Mouse (Mus musculus) effector memory CD4-positive, alpha-beta T cell, adult 7 months (primary cell): Measurements from ENCODE around the gene Oosp2. TPM values are rescaled to one million over a fixed set of nuclear protein-coding genes. Genes with fewer than 3 reads are reported as not detected.

Experiments
- polyA plus RNA-seq: library from polyadenylated mRNA; unstranded; fragments of 100-300 nt; shearing (Covaris generic); gene quantifications from one replicate; pipeline ENCODE4 v1.2.1, GENCODE M21; 2017

Gene Oosp2
- not detected for polyA plus RNA-seq

GRCm38 (mm10) chr19:11660459-11660858 lies at the start of gene Oosp2:
Gene Oosp2, minus strand, starts transcription at chr19:11660559.

GRCm38 (mm10) chr19:11696755-11697154 lies 36.4 kb upstream of the Oosp2 start, which contains the start of gene Oosp3:
Gene Oosp3, plus strand, starts transcription at chr19:11697055.

GRCm38 (mm10) chr19:11690839-11691238 lies 30.5 kb upstream of the Oosp2 start, which contains the start of gene Oosp1:
Gene Oosp1, minus strand, starts transcription at chr19:11691150.

GRCm38 (mm10) chr19:11640732-11641131 lies 19.6 kb downstream of the Oosp2 start, which contains the start of gene Ms4a3:
Gene Ms4a3, minus strand, starts transcription at chr19:11640851.

GRCm38 (mm10) chr19:11623551-11623950 lies 36.8 kb downstream of the Oosp2 start, which contains the start of gene Ms4a2:
Gene Ms4a2, minus strand, starts transcription at chr19:11623719.

GRCm38 (mm10) chr19:11604603-11605002 lies 55.8 kb downstream of the Oosp2 start, which contains the start of gene Ms4a6d:
Gene Ms4a6d, minus strand, starts transcription at chr19:11604849.

Other genes starting within 250 kb of the Oosp2 start
- gene Ms4a4b, start 217.0 kb downstream of the Oosp2 start, polyA plus RNA-seq, result 2,892 TPM
- gene Ms4a6c, start 191.2 kb downstream of the Oosp2 start, polyA plus RNA-seq, result 7.2 TPM
- gene Gm8369, start 174.6 kb downstream of the Oosp2 start, polyA plus RNA-seq, result 506 TPM
- gene Ms4a6b, start 144.0 kb downstream of the Oosp2 start, polyA plus RNA-seq, result 633 TPM
- gene Ms4a4d, start 123.8 kb downstream of the Oosp2 start, polyA plus RNA-seq, result 0.67 TPM
- gene Ms4a6d, start 55.7 kb downstream of the Oosp2 start, polyA plus RNA-seq, result 24.3 TPM
- not detected for gene Ms4a2, start 36.8 kb downstream of the Oosp2 start, polyA plus RNA-seq
- gene Ms4a3, start 19.7 kb downstream of the Oosp2 start, polyA plus RNA-seq, result not detected
- not detected for gene Oosp1, start 30.6 kb upstream of the Oosp2 start, polyA plus RNA-seq
- gene Oosp3, start 36.5 kb upstream of the Oosp2 start, polyA plus RNA-seq, result 0.66 TPM
- gene Gif, start 87.0 kb upstream of the Oosp2 start, polyA plus RNA-seq, result not detected
- gene Mrpl16, start 109.8 kb upstream of the Oosp2 start, polyA plus RNA-seq, result 41.6 TPM
- gene Stx3, start 158.8 kb upstream of the Oosp2 start, polyA plus RNA-seq, result 2.2 TPM
- gene Olfr1417, start 178.7 kb upstream of the Oosp2 start, polyA plus RNA-seq, result not detected
- not detected for gene Olfr1418, start 200.5 kb upstream of the Oosp2 start, polyA plus RNA-seq
- gene Olfr1419, start 214.5 kb upstream of the Oosp2 start, polyA plus RNA-seq, result not detected
- not detected for gene Olfr1420, start 226.0 kb upstream of the Oosp2 start, polyA plus RNA-seq